Mouse (Mus musculus) lung, adult 2 months (tissue): ENCODE data around the gene Shc3. TPM values are rescaled to one million over a fixed set of nuclear protein-coding genes. Genes with fewer than 3 reads are reported as not detected.

Experiments used
- DNase-seq: peaks from one replicate; pipeline ENCODE4 v3.0.0; 2022
- H3K4me1 ChIP-seq: fragments of 200-500 bp; 2 replicates; pipeline ENCODE4 v1.6.1; 2011; ENCODE audit warnings: low read length; ENCODE audit not compliant: control insufficient read depth, insufficient read depth
- H3K4me3 ChIP-seq: fragments of 200-500 bp; replicated peaks from 2 replicates; pipeline ENCODE3; 2011; ENCODE audit warnings: low read depth, mild to moderate bottlenecking, control low read depth, low read length; ENCODE audit errors: extremely low read depth
- CTCF ChIP-seq: fragments of 200-500 bp; IDR thresholded peaks from 2 replicates; pipeline ENCODE4 v1.5.1; 2011; ENCODE audit warnings: mild to moderate bottlenecking, low read length, control low read depth; ENCODE audit not compliant: insufficient read depth
- POLR2A ChIP-seq: fragments of 200-500 bp; IDR thresholded peaks from 2 replicates; pipeline ENCODE4 v1.6.1; 2011; ENCODE audit warnings: low read depth, mild to moderate bottlenecking, control low read depth, low read length, borderline replicate concordance; ENCODE audit errors: extremely low read depth
- WGBS: fragments of 180-500 bp; shearing (Covaris S2); methylation state at CpG from one replicate; pipeline ENCODE4 v1.1.7; 2018; 5-methylcytosine and 5-hydroxymethylcytosine counted together
- polyA plus RNA-seq: library from polyadenylated mRNA; depleted of rRNA; stranded (reverse); fragments of >200 nt; gene quantifications from 2 replicates; pipeline ENCODE4 v1.2.3, GENCODE M21; 2012

Gene Shc3
- polyA plus RNA-seq, 1 experiment, result 0.45 TPM

GRCm38 (mm10) chr13:51535326-51535725, 33.9 kb downstream of the Shc3 start:
- Histone ChIP-seq H3K4me3 (no peak overlapping the region), H3K4me1 (no peaks in the 10 kb centered on the region)
- WGBS, result 81% methylated on average over 7 of the region's 7 CpGs
- DNase-seq, result no peak
- TF ChIP-seq CTCF, result no peak
- TF ChIP-seq POLR2A, result no peak

GRCm38 (mm10) chr13:51526480-51526879, 42.7 kb downstream of the Shc3 start:
- TF ChIP-seq POLR2A (no peak), CTCF (no peak)
- Histone ChIP-seq H3K4me3 (no peak overlapping the region), H3K4me1 (no peaks in the 10 kb centered on the region)
- 15% methylated on average over 7 of the region's 7 CpGs for WGBS
- no peak for DNase-seq

GRCm38 (mm10) chr13:51524316-51524715, 44.9 kb downstream of the Shc3 start:
- Histone ChIP-seq H3K4me1 (no peaks in the 10 kb centered on the region), H3K4me3 (no peak overlapping the region)
- no peak for DNase-seq
- 86% methylated on average over 4 of the region's 4 CpGs for WGBS
- no peak for TF ChIP-seq CTCF
- TF ChIP-seq POLR2A, result no peak

- no peak overlapping the region for H3K4me3 ChIP-seq
- H3K4me1 ChIP-seq, result no peaks in the 10 kb centered on the region
- TF ChIP-seq POLR2A (no peak), CTCF (no peak)
- 94% methylated on average over 10 of the region's 10 CpGs for WGBS
- DNase-seq, result no peak
These were observed 45.9 kb downstream of the Shc3 start for GRCm38 (mm10) chr13:51523311-51523710.

- WGBS, result 79% methylated on average over 6 of the region's 6 CpGs
- TF ChIP-seq CTCF, result no peak
- no peak for TF ChIP-seq POLR2A
- no peak for DNase-seq
- H3K4me3 ChIP-seq, result no peak overlapping the region
- H3K4me1 ChIP-seq, result no peaks in the 10 kb centered on the region
These were observed 50.3 kb downstream of the Shc3 start for GRCm38 (mm10) chr13:51518880-51519279.

- no peak for DNase-seq
- Histone ChIP-seq H3K4me3 (no peak overlapping the region), H3K4me1 (no peaks in the 10 kb centered on the region)
- 79% methylated on average over 4 of the region's 4 CpGs for WGBS
- TF ChIP-seq CTCF (no peak), POLR2A (no peak)
These were observed 51.3 kb downstream of the Shc3 start for GRCm38 (mm10) chr13:51517943-51518342.

GRCm38 (mm10) chr13:51508836-51509235, 60.4 kb downstream of the Shc3 start:
- TF ChIP-seq POLR2A (no peak), CTCF (no peak)
- Histone ChIP-seq H3K4me1 (no peaks in the 10 kb centered on the region), H3K4me3 (no peak overlapping the region)
- WGBS, result 86% methylated on average over 9 of the region's 9 CpGs
- DNase-seq, result no peak

GRCm38 (mm10) chr13:51505711-51506110, 63.5 kb downstream of the Shc3 start:
- WGBS, result 73% methylated on average over 5 of the region's 5 CpGs
- H3K4me1 ChIP-seq, result no peaks in the 10 kb centered on the region
- no peak for TF ChIP-seq POLR2A
- TF ChIP-seq CTCF, result no peak
- DNase-seq, result no peak
- no peak overlapping the region for H3K4me3 ChIP-seq

GRCm38 (mm10) chr13:51499769-51500168, 69.5 kb downstream of the Shc3 start:
- H3K4me1 ChIP-seq, result no peaks in the 10 kb centered on the region
- no peak for DNase-seq
- no peak overlapping the region for H3K4me3 ChIP-seq
- WGBS, result 81% methylated on average over 1 of the region's 1 CpGs
- no peak for TF ChIP-seq POLR2A
- TF ChIP-seq CTCF, result no peak

GRCm38 (mm10) chr13:51493676-51494075, 75.5 kb downstream of the Shc3 start:
- Histone ChIP-seq H3K4me1 (no peaks in the 10 kb centered on the region), H3K4me3 (no peak overlapping the region)
- no peak for DNase-seq
- TF ChIP-seq CTCF (no peak), POLR2A (no peak)
- 83% methylated on average over 9 of the region's 9 CpGs for WGBS
